Mouse (Mus musculus) thymus, adult 2 months (tissue): ENCODE measurements at regions not wholly inside any gene's neighbourhood (a gene's known extent, or its start where the extent isn't known, plus 50 kb on each side); places are given as distances from the start of the nearest gene placed in this dataset.
A peak's percentile ranks its signal among the peaks of the same experiment; 100 is the strongest.

Experiments
- DNase-seq: peaks from one replicate; pipeline ENCODE4 v3.0.0; 2021
- H3K27ac ChIP-seq: fragments of 200-500 bp; 2 replicates; pipeline ENCODE4 v1.5.1; 2012; ENCODE audit warnings: low read length, control low read depth; ENCODE audit not compliant: control insufficient read depth, insufficient read depth
- H3K27me3 ChIP-seq: fragments of 200-500 bp; 2 replicates; pipeline ENCODE4 v1.6.1; 2012; ENCODE audit warnings: mild to moderate bottlenecking, low read length, moderate library complexity, mixed read lengths; ENCODE audit not compliant: control insufficient read depth, insufficient read depth
- H3K36me3 ChIP-seq: fragments of 200-500 bp; 2 replicates; pipeline ENCODE4 v1.6.1; 2012; ENCODE audit warnings: mild to moderate bottlenecking, low read length, moderate library complexity; ENCODE audit not compliant: control insufficient read depth, insufficient read depth
- H3K4me1 ChIP-seq: fragments of 200-500 bp; replicated peaks from 2 replicates; pipeline ENCODE4 v1.6.1; 2012; ENCODE audit warnings: low read length; ENCODE audit not compliant: control insufficient read depth, insufficient read depth
- H3K4me3 ChIP-seq: fragments of 200-500 bp; 2 replicates; pipeline ENCODE4 v1.5.1; 2012; ENCODE audit warnings: mild to moderate bottlenecking, low read length, control low read depth, moderate library complexity; ENCODE audit not compliant: control insufficient read depth, insufficient read depth
- CTCF ChIP-seq: fragments of 200-500 bp; IDR thresholded peaks from 2 replicates; pipeline ENCODE4 v1.5.1; 2012; ENCODE audit warnings: mild to moderate bottlenecking, control low read depth, low read length, moderate library complexity, borderline replicate concordance; ENCODE audit not compliant: control insufficient read depth, poor library complexity, insufficient read depth; ENCODE audit errors: extremely low read depth
- POLR2A ChIP-seq: fragments of 200-500 bp; IDR thresholded peaks from 2 replicates; pipeline ENCODE4 v1.6.1; 2012; ENCODE audit warnings: mild to moderate bottlenecking, low read length, control low read depth, moderate library complexity; ENCODE audit not compliant: control insufficient read depth, poor library complexity, insufficient read depth; ENCODE audit errors: extremely low read depth
- WGBS: fragments of 180-500 bp; shearing (Covaris S2); methylation state at CpG from one replicate; pipeline ENCODE4 v1.1.7; 2018; 5-methylcytosine and 5-hydroxymethylcytosine counted together

GRCm38 (mm10) chr6:117686212-117686611 is 154.8 kb upstream of the Zfp637 start:
- Histone ChIP-seq H3K27ac (no peak overlapping the region), H3K27me3 (no peaks in the 10 kb centered on the region), H3K4me3 (no peak overlapping the region), H3K4me1 (no peaks in the 10 kb centered on the region), H3K36me3 (no peaks in the 10 kb centered on the region)
- no peak for DNase-seq
- WGBS = 96% methylated on average over 9 of the region's 9 CpGs
- TF ChIP-seq CTCF (no peak), POLR2A (no peak)

GRCm38 (mm10) chr6:117687045-117687444 is 153.9 kb upstream of the Zfp637 start:
- peak; percentile 50 for DNase-seq
- no peak overlapping the region for H3K4me3 ChIP-seq
- TF ChIP-seq POLR2A (no peak), CTCF (peak; percentile 57; the same call in 1 of the 2 replicates)
- no peaks in the 10 kb centered on the region for H3K27me3 ChIP-seq
- no peak overlapping the region for H3K27ac ChIP-seq
- WGBS = 92% methylated on average over 2 of the region's 2 CpGs
- H3K36me3 ChIP-seq = no peaks in the 10 kb centered on the region
- H3K4me1 ChIP-seq = no peaks in the 10 kb centered on the region

DNA sequence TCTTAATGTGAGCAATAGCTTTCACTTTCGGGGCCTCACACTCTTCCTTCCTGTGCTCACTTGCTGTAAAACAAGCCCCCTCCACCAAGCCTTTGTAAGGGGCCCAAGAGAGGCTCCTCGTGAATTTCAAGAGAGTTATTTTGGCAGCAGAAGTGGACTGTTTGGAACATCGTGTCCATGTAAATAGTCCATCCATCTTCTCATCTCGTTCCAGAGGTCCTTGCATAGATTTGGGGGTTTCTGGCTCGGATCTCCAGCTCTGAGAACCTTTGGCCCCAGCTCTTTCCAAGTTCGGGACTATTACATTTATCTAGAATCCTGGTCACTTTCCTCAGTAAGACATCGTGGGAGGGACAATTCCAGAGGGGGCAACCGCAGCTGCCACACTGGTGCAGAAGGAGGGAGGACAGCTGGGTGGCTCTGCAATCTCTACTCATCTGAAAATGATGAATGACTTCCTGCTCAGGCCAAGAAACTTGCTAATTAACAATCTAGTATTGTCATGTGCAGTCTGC is 152.3 kb upstream of the Zfp637 start:
- H3K4me1 ChIP-seq = no peaks in the 10 kb centered on the region
- H3K27me3 ChIP-seq = no peaks in the 10 kb centered on the region
- no peak overlapping the region for H3K4me3 ChIP-seq
- H3K27ac ChIP-seq = no peak overlapping the region
- no peak for DNase-seq
- 51% methylated on average over 8 of the region's 8 CpGs for WGBS
- H3K36me3 ChIP-seq = no peaks in the 10 kb centered on the region
- no peak for TF ChIP-seq CTCF
- TF ChIP-seq POLR2A = no peak

DNA sequence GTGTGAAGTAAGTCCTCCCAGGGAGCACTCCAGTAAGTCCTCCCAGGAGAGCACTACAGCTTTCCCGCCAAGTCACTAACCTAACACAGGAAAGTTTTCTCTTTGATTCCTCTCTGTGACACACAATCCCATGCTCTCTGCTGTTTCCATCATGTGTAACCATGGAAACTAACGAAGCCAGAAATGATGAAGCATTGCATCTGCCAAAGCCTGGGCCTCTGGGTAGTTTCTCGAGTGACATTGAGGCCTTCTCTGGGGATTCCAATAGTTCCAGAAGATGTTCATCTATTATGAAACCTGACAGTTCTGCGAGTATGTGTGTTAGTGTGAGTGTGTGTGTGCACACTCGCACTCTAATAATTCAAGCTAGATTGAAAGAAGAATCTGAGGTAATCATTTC is 140.7 kb upstream of the Zfp637 start:
- DNase-seq = no peak
- TF ChIP-seq POLR2A = no peak
- no peak for TF ChIP-seq CTCF
- Histone ChIP-seq H3K4me3 (no peak overlapping the region), H3K27me3 (no peaks in the 10 kb centered on the region), H3K4me1 (no peaks in the 10 kb centered on the region), H3K27ac (no peak overlapping the region), H3K36me3 (no peaks in the 10 kb centered on the region)
- WGBS = 87% methylated on average over 5 of the region's 5 CpGs

DNA sequence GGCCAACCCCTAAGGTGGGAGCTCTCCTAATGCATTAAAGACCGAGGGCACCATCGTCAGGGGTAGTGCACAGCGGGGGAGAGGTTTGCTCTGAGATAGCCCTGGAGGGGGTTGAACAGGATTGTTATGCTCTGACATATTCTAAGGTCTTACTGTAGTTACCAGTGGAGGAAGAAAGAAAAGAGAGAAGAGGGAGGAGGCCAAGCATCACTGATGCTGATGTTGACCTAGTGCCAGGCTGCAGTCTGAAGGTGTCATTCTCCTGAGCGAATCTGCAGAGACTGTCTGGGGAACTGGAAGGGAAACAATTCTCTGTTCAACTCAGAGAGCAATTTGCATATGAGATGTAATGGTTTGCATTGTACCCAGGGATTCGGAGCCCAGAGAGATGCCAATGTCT is 139.4 kb upstream of the Zfp637 start:
- 96% methylated on average over 5 of the region's 5 CpGs for WGBS
- H3K36me3 ChIP-seq = no peaks in the 10 kb centered on the region
- TF ChIP-seq CTCF = no peak
- TF ChIP-seq POLR2A = no peak
- no peak overlapping the region for H3K27ac ChIP-seq
- H3K4me3 ChIP-seq = no peak overlapping the region
- H3K27me3 ChIP-seq = no peaks in the 10 kb centered on the region
- no peaks in the 10 kb centered on the region for H3K4me1 ChIP-seq
- no peak for DNase-seq

- Histone ChIP-seq H3K27me3 (no peaks in the 10 kb centered on the region), H3K27ac (no peak overlapping the region), H3K4me1 (no peaks in the 10 kb centered on the region), H3K36me3 (no peaks in the 10 kb centered on the region), H3K4me3 (no peak overlapping the region)
- DNase-seq = no peak
- 52% methylated on average over 2 of the region's 2 CpGs for WGBS
- TF ChIP-seq POLR2A (no peak), CTCF (no peak)
These were observed 135.0 kb upstream of the Zfp637 start for GRCm38 (mm10) chr6:117706006-117706405.

DNA sequence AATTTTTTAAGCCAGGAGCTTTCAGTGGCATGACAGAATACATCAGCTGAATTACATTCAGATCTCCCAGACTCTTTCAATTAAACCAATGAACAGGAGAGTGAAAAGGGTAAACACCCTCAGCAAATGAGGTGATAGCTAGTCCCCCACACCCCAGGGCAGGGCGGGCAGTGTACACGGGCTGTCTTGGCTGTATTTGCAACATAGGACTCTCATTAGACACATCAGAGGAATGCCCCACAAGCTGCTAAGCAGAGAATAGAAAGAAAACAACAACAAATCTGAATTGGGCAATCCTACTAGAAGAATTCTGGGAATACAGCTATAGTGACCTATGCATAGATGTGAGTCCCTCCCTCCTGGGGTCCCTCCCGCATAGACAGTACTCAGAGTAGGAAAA is 131.8 kb upstream of the Zfp637 start:
- Histone ChIP-seq H3K27me3 (no peaks in the 10 kb centered on the region), H3K4me1 (no peaks in the 10 kb centered on the region), H3K36me3 (no peaks in the 10 kb centered on the region), H3K4me3 (no peak overlapping the region), H3K27ac (no peak overlapping the region)
- TF ChIP-seq CTCF (no peak), POLR2A (no peak)
- no peak for DNase-seq
- WGBS = 85% methylated on average over 3 of the region's 3 CpGs
